Mouse (Mus musculus): Measurements from ENCODE around the gene Rpl27a. TPM values are rescaled to one million over a fixed set of nuclear protein-coding genes. Genes with fewer than 3 reads are reported as not detected.

Rpl27a gene
- polyA plus RNA-seq, 1 experiment from 2014 or later, result 137 TPM

GRCm38 (mm10) chr7:109541609-109542363, 22.8 kb downstream of the Rpl27a start:
- WGBS, result 91% methylated on average over 10 of the region's 10 CpGs
- no peak for ATAC-seq (ENCODE audit: insufficient number of reproducible peaks, insufficient read depth, low FRiP score, low TSS enrichment, low read depth)
- Histone ChIP-seq H3K4me3 (replicated peaks) (no peak overlapping the region), H3K9ac (replicated peaks) (no peak overlapping the region), H3K9me3 (no peaks in the 10 kb centered on the region), H3K27ac (no peak overlapping the region), H3K27me3 (no peaks in the 10 kb centered on the region), H3K4me1 (replicated peaks) (peaks cover 2% of the 10 kb centered on the region), H3K4me2 (no peak overlapping the region), H3K36me3 (peaks cover 93% of the 10 kb centered on the region)

- H3K36me3 ChIP-seq, result peaks cover 90% of the 10 kb centered on the region
- H3K27me3 ChIP-seq, result no peaks in the 10 kb centered on the region
- 100% methylated on average over 3 of the region's 3 CpGs for WGBS
- no peak overlapping the region for H3K4me2 ChIP-seq
- H3K4me3 ChIP-seq (replicated peaks), result no peak overlapping the region
- no peaks in the 10 kb centered on the region for H3K4me1 ChIP-seq (replicated peaks)
- H3K9ac ChIP-seq (replicated peaks), result no peak overlapping the region
- no peak overlapping the region for H3K27ac ChIP-seq
- no peaks in the 10 kb centered on the region for H3K9me3 ChIP-seq
- ATAC-seq (ENCODE audit: insufficient number of reproducible peaks, insufficient read depth, low FRiP score, low TSS enrichment, low read depth), result no peak
Measured at GRCm38 (mm10) chr7:109542364-109542628, 23.3 kb downstream of the Rpl27a start.

- Histone ChIP-seq H3K27ac (no peak overlapping the region), H3K36me3 (peaks cover 90% of the 10 kb centered on the region)
- no peak for ATAC-seq (ENCODE audit: insufficient number of reproducible peaks, insufficient read depth, low FRiP score, low TSS enrichment, low read depth)
Measured at GRCm38 (mm10) chr7:109544792-109545191, 25.8 kb downstream of the Rpl27a start.

GRCm38 (mm10) chr7:109545255-109545993, 26.5 kb downstream of the Rpl27a start:
- Histone ChIP-seq H3K4me2 (no peak overlapping the region), H3K4me1 (replicated peaks) (no peaks in the 10 kb centered on the region), H3K4me3 (replicated peaks) (no peak overlapping the region), H3K9ac (replicated peaks) (no peak overlapping the region), H3K36me3 (peaks cover 89% of the 10 kb centered on the region), H3K27ac (no peak overlapping the region), H3K9me3 (no peaks in the 10 kb centered on the region), H3K27me3 (no peaks in the 10 kb centered on the region)
- WGBS, result 86% methylated on average over 10 of the region's 10 CpGs
- ATAC-seq (ENCODE audit: insufficient number of reproducible peaks, insufficient read depth, low FRiP score, low TSS enrichment, low read depth), result no peak

More at GRCm38 (mm10) chr7:109544792-109545191, 25.8 kb downstream of the Rpl27a start:
- H3K4me3 ChIP-seq (replicated peaks), result no peak overlapping the region
- no peak overlapping the region for H3K9ac ChIP-seq (replicated peaks)
- no peaks in the 10 kb centered on the region for H3K27me3 ChIP-seq
- H3K4me2 ChIP-seq, result no peak overlapping the region
- no peaks in the 10 kb centered on the region for H3K9me3 ChIP-seq
- H3K4me1 ChIP-seq (replicated peaks), result no peaks in the 10 kb centered on the region
- WGBS, result 83% methylated on average over 5 of the region's 5 CpGs

- no peaks in the 10 kb centered on the region for H3K27me3 ChIP-seq
- H3K36me3 ChIP-seq, result peaks cover 89% of the 10 kb centered on the region
- H3K27ac ChIP-seq, result no peak overlapping the region
- ATAC-seq (ENCODE audit: insufficient number of reproducible peaks, insufficient read depth, low FRiP score, low TSS enrichment, low read depth), result no peak
- H3K4me1 ChIP-seq (replicated peaks), result no peaks in the 10 kb centered on the region
- 72% methylated on average over 2 of the region's 2 CpGs for WGBS
- no peaks in the 10 kb centered on the region for H3K9me3 ChIP-seq
- no peak overlapping the region for H3K9ac ChIP-seq (replicated peaks)
- H3K4me3 ChIP-seq (replicated peaks), result no peak overlapping the region
- H3K4me2 ChIP-seq, result no peak overlapping the region
Measured at GRCm38 (mm10) chr7:109546186-109546585, 27.2 kb downstream of the Rpl27a start.

- Histone ChIP-seq H3K9ac (replicated peaks) (no peak overlapping the region), H3K27me3 (no peaks in the 10 kb centered on the region), H3K4me1 (replicated peaks) (no peaks in the 10 kb centered on the region), H3K36me3 (peaks cover 90% of the 10 kb centered on the region), H3K4me3 (replicated peaks) (no peak overlapping the region), H3K9me3 (no peaks in the 10 kb centered on the region), H3K4me2 (no peak overlapping the region), H3K27ac (no peak overlapping the region)
- WGBS, result 95% methylated on average over 5 of the region's 5 CpGs
- no peak for ATAC-seq (ENCODE audit: insufficient number of reproducible peaks, insufficient read depth, low FRiP score, low TSS enrichment, low read depth)
Measured at GRCm38 (mm10) chr7:109546726-109547125, 27.8 kb downstream of the Rpl27a start.

- no peak for ATAC-seq (ENCODE audit: insufficient number of reproducible peaks, insufficient read depth, low FRiP score, low TSS enrichment, low read depth)
- WGBS, result 69% methylated on average over 6 of the region's 6 CpGs
- no peak overlapping the region for H3K4me3 ChIP-seq (replicated peaks)
Measured at GRCm38 (mm10) chr7:109559536-109559935, 40.6 kb downstream of the Rpl27a start.

GRCm38 (mm10) chr7:109561466-109562153, 42.7 kb downstream of the Rpl27a start:
- ATAC-seq (ENCODE audit: insufficient number of reproducible peaks, insufficient read depth, low FRiP score, low TSS enrichment, low read depth), result no peak
- H3K27ac ChIP-seq, result no peak overlapping the region
- H3K4me3 ChIP-seq (replicated peaks), result no peak overlapping the region
- H3K9me3 ChIP-seq, result no peaks in the 10 kb centered on the region
- H3K36me3 ChIP-seq, result peaks cover 13% of the 10 kb centered on the region; the same call in 1 of the 2 replicates
- 78% methylated on average over 8 of the region's 8 CpGs for WGBS
- H3K4me2 ChIP-seq, result no peak overlapping the region
- H3K4me1 ChIP-seq (replicated peaks), result peaks cover 10% of the 10 kb centered on the region; the same call in 1 of the 2 replicates
- H3K27me3 ChIP-seq, result no peaks in the 10 kb centered on the region
- no peak overlapping the region for H3K9ac ChIP-seq (replicated peaks)

More at GRCm38 (mm10) chr7:109559536-109559935, 40.6 kb downstream of the Rpl27a start:
- no peak overlapping the region for H3K4me2 ChIP-seq
- H3K9me3 ChIP-seq, result no peaks in the 10 kb centered on the region
- H3K9ac ChIP-seq (replicated peaks), result no peak overlapping the region
- no peak overlapping the region for H3K27ac ChIP-seq
- H3K27me3 ChIP-seq, result no peaks in the 10 kb centered on the region
- peaks cover 8% of the 10 kb centered on the region; the same call in 1 of the 2 replicates for H3K4me1 ChIP-seq (replicated peaks)
- peaks cover 17% of the 10 kb centered on the region for H3K36me3 ChIP-seq

- Histone ChIP-seq H3K9ac (replicated peaks) (no peak overlapping the region), H3K4me1 (replicated peaks) (peaks cover 10% of the 10 kb centered on the region; the same call in 1 of the 2 replicates), H3K4me2 (no peak overlapping the region), H3K27me3 (no peaks in the 10 kb centered on the region), H3K27ac (no peak overlapping the region), H3K9me3 (no peaks in the 10 kb centered on the region), H3K36me3 (peaks cover 8% of the 10 kb centered on the region; the same call in 1 of the 2 replicates), H3K4me3 (replicated peaks) (no peak overlapping the region)
- ATAC-seq (ENCODE audit: insufficient number of reproducible peaks, insufficient read depth, low FRiP score, low TSS enrichment, low read depth), result no peak
- 65% methylated on average over 4 of the region's 4 CpGs for WGBS
Measured at GRCm38 (mm10) chr7:109562154-109562599, 43.2 kb downstream of the Rpl27a start.

- Histone ChIP-seq H3K4me3 (replicated peaks) (no peak overlapping the region), H3K4me2 (no peak overlapping the region), H3K9me3 (no peaks in the 10 kb centered on the region), H3K4me1 (replicated peaks) (peaks cover 10% of the 10 kb centered on the region; the same call in 1 of the 2 replicates), H3K27me3 (no peaks in the 10 kb centered on the region), H3K36me3 (peaks cover 8% of the 10 kb centered on the region; the same call in 1 of the 2 replicates), H3K27ac (no peak overlapping the region), H3K9ac (replicated peaks) (no peak overlapping the region)
- ATAC-seq (ENCODE audit: insufficient number of reproducible peaks, insufficient read depth, low FRiP score, low TSS enrichment, low read depth), result no peak
- 67% methylated on average over 5 of the region's 5 CpGs for WGBS
Measured at GRCm38 (mm10) chr7:109562676-109563075, 43.7 kb downstream of the Rpl27a start.

GRCm38 (mm10) chr7:109563775-109564362, 44.9 kb downstream of the Rpl27a start:
- H3K4me2 ChIP-seq, result no peak overlapping the region
- no peak overlapping the region for H3K9ac ChIP-seq (replicated peaks)
- ATAC-seq (ENCODE audit: insufficient number of reproducible peaks, insufficient read depth, low FRiP score, low TSS enrichment, low read depth), result no peak
- H3K27me3 ChIP-seq, result no peaks in the 10 kb centered on the region
- WGBS, result 62% methylated on average over 4 of the region's 4 CpGs
- H3K4me1 ChIP-seq (replicated peaks), result peaks cover 10% of the 10 kb centered on the region; the same call in 1 of the 2 replicates
- peaks cover 13% of the 10 kb centered on the region for H3K36me3 ChIP-seq
- H3K4me3 ChIP-seq (replicated peaks), result no peak overlapping the region
- H3K27ac ChIP-seq, result 0 out of 2 replicates have a peak overlapping the region, but pooled peaks have one; percentile 25
- no peaks in the 10 kb centered on the region for H3K9me3 ChIP-seq

Data from limb, embryonic 12.5 days (tissue).